In the genomic region with DNA sequence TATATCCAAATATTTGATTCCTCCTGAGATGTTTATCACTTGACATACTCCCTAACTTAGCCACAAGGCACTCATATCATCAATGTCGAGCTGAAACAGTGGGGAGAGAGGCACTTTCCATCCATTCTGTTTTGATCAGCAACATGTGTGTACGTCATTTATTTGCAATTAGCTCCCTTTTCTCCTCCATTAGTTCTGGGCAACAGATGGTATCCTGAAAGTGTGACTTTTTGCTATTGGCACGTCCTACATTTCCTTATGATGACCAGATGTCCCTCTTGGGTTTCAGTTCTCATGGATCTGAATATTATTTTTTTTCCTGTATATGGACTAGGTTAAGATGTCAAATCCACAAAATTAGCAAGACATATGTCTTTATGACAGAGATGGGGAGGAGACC, we compare ENCODE assay signal across 21 mouse cellular contexts.
DNase-seq lines count a peak whose midpoint lies in the region; ATAC-seq and TF ChIP-seq lines count a peak whose summit lies in the region.
"Had no signal": no experiment of that assay in that cellular context is flagged by ENCODE, and none has a peak within 500 bp of the region (broad histone marks: within the 10 kb centered on the region; RNA-seq: fewer than 3 reads in every experiment).

No protein-coding gene starts in this region.

- H3K4me1 ChIP-seq in embryonic facial prominence, embryonic 14.5 days (ENCODE audit: control insufficient read depth, insufficient read depth, low read length) = no peaks in the 10 kb centered on the region
- no peaks in the 10 kb centered on the region for H3K4me1 ChIP-seq in embryonic facial prominence, embryonic 10.5 days
- H3K4me1 ChIP-seq in limb, embryonic 14.5 days (ENCODE audit: control insufficient read depth, insufficient read depth, low read length) = no peaks in the 10 kb centered on the region
- no peaks in the 10 kb centered on the region for H3K4me1 ChIP-seq in limb, embryonic 10.5 days
- 0 out of 2 replicates have a peak, but pooled peaks cover 2% of the 10 kb centered on the region for H3K4me1 ChIP-seq in forebrain, embryonic 16.5 days (replicated peaks; ENCODE audit: control insufficient read depth, insufficient read depth, low read length)
- H3K4me1 ChIP-seq: embryonic facial prominence, embryonic 12.5 days; heart, embryonic 15.5 days; hindbrain, embryonic 10.5 days; hindbrain, embryonic 15.5 days had no signal

- H3K9ac ChIP-seq in embryonic facial prominence, embryonic 14.5 days (ENCODE audit: low read depth, low read length) = no peak overlapping the region
- H3K9ac ChIP-seq in limb, embryonic 14.5 days (ENCODE audit: low read depth, low read length, severe bottlenecking) = no peak overlapping the region
- no peak overlapping the region for H3K9ac ChIP-seq in forebrain, embryonic 16.5 days (replicated peaks; ENCODE audit: low read depth, low read length)
- H3K9ac ChIP-seq: embryonic facial prominence, embryonic 12.5 days; heart, embryonic 15.5 days; hindbrain, embryonic 15.5 days had no signal

- no peak for ATAC-seq in embryonic facial prominence, embryonic 14.5 days (ENCODE audit: low read depth)
- ATAC-seq in limb, embryonic 14.5 days (ENCODE audit: low FRiP score, low read depth) = no peak
- ATAC-seq in forebrain, embryonic 16.5 days = peak; percentile 63
- ATAC-seq: inflammation-experienced regulatory T-cells, adult 6 months; intestine, postnatal 0 days had no signal

- no peaks in the 10 kb centered on the region for H3K9me3 ChIP-seq in embryonic facial prominence, embryonic 14.5 days (ENCODE audit: control insufficient read depth, low read length)
- no peaks in the 10 kb centered on the region for H3K9me3 ChIP-seq in embryonic facial prominence, embryonic 10.5 days
- H3K9me3 ChIP-seq in limb, embryonic 14.5 days (ENCODE audit: control insufficient read depth, low read length) = no peaks in the 10 kb centered on the region
- H3K9me3 ChIP-seq in limb, embryonic 10.5 days (replicated peaks) = no peaks in the 10 kb centered on the region
- no peaks in the 10 kb centered on the region for H3K9me3 ChIP-seq in forebrain, embryonic 16.5 days (ENCODE audit: control insufficient read depth, low read length)
- H3K9me3 ChIP-seq: embryonic facial prominence, embryonic 12.5 days; heart, embryonic 15.5 days; hindbrain, embryonic 10.5 days; hindbrain, embryonic 15.5 days had no signal

- 45% methylated on average over 3 of the region's 3 CpGs for WGBS in embryonic facial prominence, embryonic 14.5 days
- WGBS in embryonic facial prominence, embryonic 10.5 days = 72% methylated on average over 3 of the region's 3 CpGs
- WGBS in limb, embryonic 14.5 days = 24% methylated on average over 3 of the region's 3 CpGs
- WGBS in limb, embryonic 10.5 days = 39% methylated on average over 3 of the region's 3 CpGs
- 46% methylated on average over 3 of the region's 3 CpGs for WGBS in forebrain, embryonic 16.5 days

- H3K4me2 ChIP-seq in embryonic facial prominence, embryonic 14.5 days (ENCODE audit: low read depth, low read length) = no peak overlapping the region
- no peak overlapping the region for H3K4me2 ChIP-seq in limb, embryonic 14.5 days (replicated peaks; ENCODE audit: low read depth, low read length, severe bottlenecking)
- H3K4me2 ChIP-seq in forebrain, embryonic 16.5 days (ENCODE audit: low read length) = no peak overlapping the region
- H3K4me2 ChIP-seq: embryonic facial prominence, embryonic 12.5 days; heart, embryonic 11.5 days; heart, embryonic 15.5 days; hindbrain, embryonic 15.5 days had no signal

- no peaks in the 10 kb centered on the region for H3K27me3 ChIP-seq in embryonic facial prominence, embryonic 14.5 days (replicated peaks; ENCODE audit: control insufficient read depth, insufficient read depth, low read length)
- no peaks in the 10 kb centered on the region for H3K27me3 ChIP-seq in embryonic facial prominence, embryonic 10.5 days (replicated peaks; ENCODE audit: low read depth, poor library complexity, severe bottlenecking)
- no peaks in the 10 kb centered on the region for H3K27me3 ChIP-seq in limb, embryonic 14.5 days (ENCODE audit: control insufficient read depth, insufficient read depth, low read length)
- H3K27me3 ChIP-seq in limb, embryonic 10.5 days (ENCODE audit: low read depth, poor library complexity, severe bottlenecking) = no peaks in the 10 kb centered on the region
- no peaks in the 10 kb centered on the region for H3K27me3 ChIP-seq in forebrain, embryonic 16.5 days (replicated peaks; ENCODE audit: control insufficient read depth, insufficient read depth, low read length)
- H3K27me3 ChIP-seq: embryonic facial prominence, embryonic 12.5 days; heart, embryonic 15.5 days; hindbrain, embryonic 15.5 days had no signal

- DNase-seq in embryonic facial prominence, embryonic 14.5 days (ENCODE audit: low spot score) = peak; percentile 9
- DNase-seq in embryonic facial prominence, embryonic 10.5 days (ENCODE audit: low spot score) = no peak
- DNase-seq in limb, embryonic 14.5 days (ENCODE audit: low spot score) = peak; percentile 16
- DNase-seq in limb, embryonic 10.5 days (ENCODE audit: low spot score) = no peak
- DNase-seq in spleen, postnatal 4 days (ENCODE audit: low spot score in 2 of 2) = no peak
- no peak for DNase-seq in layer of hippocampus, postnatal 25 days (ENCODE audit: extremely low spot score in 1 of 2, low spot score in 1 of 2)
- DNase-seq: adrenal gland, postnatal 10 days; cerebellum, adult 18-20 months; cerebellum, adult 9-11 months; cerebellum, postnatal 36 days; gastrocnemius, postnatal 14 days; heart, adult 2 months; heart, postnatal 14 days had no signal

- H3K4me3 ChIP-seq in embryonic facial prominence, embryonic 14.5 days (ENCODE audit: low read depth, low read length) = no peak overlapping the region
- H3K4me3 ChIP-seq in embryonic facial prominence, embryonic 10.5 days = no peak overlapping the region
- no peak overlapping the region for H3K4me3 ChIP-seq in limb, embryonic 14.5 days (replicated peaks; ENCODE audit: low read length)
- no peak overlapping the region for H3K4me3 ChIP-seq in limb, embryonic 10.5 days
- no peak overlapping the region for H3K4me3 ChIP-seq in forebrain, embryonic 16.5 days (replicated peaks; ENCODE audit: low read length)
- H3K4me3 ChIP-seq: embryonic facial prominence, embryonic 12.5 days; heart, adult 2 months; heart, embryonic 15.5 days; hindbrain, embryonic 10.5 days; hindbrain, embryonic 15.5 days had no signal

- no peaks in the 10 kb centered on the region for H3K36me3 ChIP-seq in embryonic facial prominence, embryonic 14.5 days (ENCODE audit: control insufficient read depth, insufficient read depth, low read length)
- H3K36me3 ChIP-seq in embryonic facial prominence, embryonic 10.5 days (replicated peaks) = no peaks in the 10 kb centered on the region
- no peaks in the 10 kb centered on the region for H3K36me3 ChIP-seq in limb, embryonic 14.5 days (ENCODE audit: control insufficient read depth, insufficient read depth, low read length)
- H3K36me3 ChIP-seq in limb, embryonic 10.5 days = no peaks in the 10 kb centered on the region
- H3K36me3 ChIP-seq in forebrain, embryonic 16.5 days (ENCODE audit: control insufficient read depth, insufficient read depth) = no peaks in the 10 kb centered on the region
- H3K36me3 ChIP-seq: embryonic facial prominence, embryonic 12.5 days; heart, embryonic 15.5 days; hindbrain, embryonic 10.5 days; hindbrain, embryonic 15.5 days had no signal

- H3K27ac ChIP-seq in embryonic facial prominence, embryonic 14.5 days (replicated peaks; ENCODE audit: low read depth, low read length) = no peak overlapping the region
- H3K27ac ChIP-seq in embryonic facial prominence, embryonic 10.5 days (replicated peaks) = no peak overlapping the region
- H3K27ac ChIP-seq in limb, embryonic 14.5 days (replicated peaks; ENCODE audit: low read depth, low read length) = no peak overlapping the region
- no peak overlapping the region for H3K27ac ChIP-seq in limb, embryonic 10.5 days
- H3K27ac ChIP-seq in forebrain, embryonic 16.5 days (ENCODE audit: low read length) = no peak overlapping the region
- H3K27ac ChIP-seq: embryonic facial prominence, embryonic 12.5 days; heart, adult 2 months; heart, embryonic 15.5 days; hindbrain, embryonic 10.5 days; hindbrain, embryonic 15.5 days had no signal

- TF ChIP-seq POLR2A in limb, embryonic 14.5 days (IDR thresholded peaks at IDR 0.05; ENCODE audit: borderline replicate concordance, extremely low read depth, insufficient read depth, insufficient read length) = no peak

Comparison
In these comparisons a context has a peak if more than half of its experiments do, and no peak if none do; other contexts are left out.
1. DNase-seq: peak in embryonic facial prominence, embryonic 14.5 days (single experiment) and limb, embryonic 14.5 days (single experiment); none in embryonic facial prominence, embryonic 10.5 days (single experiment), limb, embryonic 10.5 days (single experiment), spleen, postnatal 4 days (0 of 2) and layer of hippocampus, postnatal 25 days (0 of 2).